Mouse (Mus musculus): ENCODE results near the gene Cmbl. TPM values are rescaled to one million over a fixed set of nuclear protein-coding genes. Genes with fewer than 3 reads are reported as not detected.

Cmbl gene
- 100 to 1,000 TPM in 1 of 2 experiments, 10 to 100 TPM in 1; 69.7 to 178 TPM for total RNA-seq (2021)
- long read RNA-seq, experiment 1, transcript Cmbl-201 (6 exons, 1,155 nt), result major isoform, 11 of 16 reads
- long read RNA-seq, experiment 1, partial matches to known transcripts, result 1 of 16 reads
- long read RNA-seq, experiment 1, other reads (novel, unspliced or antisense), result 2 of 16 reads
- long read RNA-seq, experiment 2, transcript Cmbl-204 (6 exons, 777 nt), result minor isoform, 38 of 266 reads
- long read RNA-seq, experiment 2, transcript Cmbl-201 (6 exons, 1,155 nt), result major isoform, 148 of 266 reads
- long read RNA-seq, experiment 2, partial matches to known transcripts, result 30 of 266 reads
- long read RNA-seq, experiment 2, other reads (novel, unspliced or antisense), result 50 of 266 reads

DNA sequence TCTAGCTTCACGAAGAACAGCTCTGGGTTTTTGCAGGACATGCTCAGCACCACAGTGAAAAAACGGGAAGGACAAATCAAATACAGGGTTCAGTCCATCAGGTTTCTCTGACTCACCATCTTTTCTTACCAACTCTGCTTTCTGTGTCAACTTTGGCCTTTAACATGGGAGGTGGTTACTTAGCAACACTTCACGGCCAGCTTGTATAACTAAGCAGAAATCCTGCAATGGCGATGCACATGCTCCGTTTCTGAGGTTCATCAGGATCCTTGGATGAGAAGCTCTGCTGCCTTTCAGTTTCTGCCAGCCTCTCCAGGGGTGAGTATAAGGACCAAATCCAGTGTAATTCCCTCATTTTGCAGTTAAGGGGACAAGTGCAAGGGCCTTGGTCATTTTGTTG, at the start of gene Cmbl:
TSS of gene Cmbl (plus strand) at position 206 of the 400 bp plus-strand sequence.
- no peak for DNase-seq (ENCODE audit: low spot score in 2 of 2)

DNA sequence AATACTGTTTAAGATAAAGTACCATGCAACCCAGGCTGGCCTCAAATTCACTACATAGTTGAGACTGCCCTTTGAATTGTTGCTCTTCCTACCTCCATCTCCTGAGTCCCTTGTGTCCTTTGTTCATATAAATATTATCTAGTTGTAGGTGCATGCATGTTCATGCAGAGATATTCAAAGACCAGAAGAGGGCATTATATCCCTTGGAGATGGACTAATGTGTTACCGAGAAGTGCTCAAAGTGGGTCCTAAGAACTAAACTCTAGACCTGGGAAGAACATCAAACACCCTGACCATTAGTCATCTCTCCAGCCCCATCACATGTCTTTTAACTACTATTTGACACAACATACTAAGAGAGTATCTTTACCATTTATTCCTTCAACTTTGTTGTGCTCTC, 48.0 kb upstream of the Cmbl start:
- no peak for DNase-seq (ENCODE audit: low spot score in 2 of 2)

DNA sequence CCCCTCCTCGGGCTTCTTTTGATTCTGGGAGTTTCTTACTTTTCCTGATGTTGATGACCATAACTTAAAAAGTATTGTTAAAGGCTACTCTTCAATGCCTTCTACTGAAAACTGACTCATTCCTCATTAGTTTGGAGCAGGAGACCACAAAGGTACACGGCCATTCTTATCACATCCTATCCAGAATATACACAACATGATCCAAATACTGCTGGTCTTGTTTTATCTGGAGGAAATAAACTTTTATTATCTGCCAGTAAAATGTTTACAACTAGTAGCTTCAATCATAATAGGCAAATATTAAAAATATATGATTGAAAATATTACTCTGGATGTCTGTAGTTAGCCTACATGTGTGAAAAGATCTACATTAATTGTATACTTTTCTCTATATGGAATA, 46.8 kb upstream of the Cmbl start:
- DNase-seq (ENCODE audit: low spot score in 2 of 2), result no peak

DNA sequence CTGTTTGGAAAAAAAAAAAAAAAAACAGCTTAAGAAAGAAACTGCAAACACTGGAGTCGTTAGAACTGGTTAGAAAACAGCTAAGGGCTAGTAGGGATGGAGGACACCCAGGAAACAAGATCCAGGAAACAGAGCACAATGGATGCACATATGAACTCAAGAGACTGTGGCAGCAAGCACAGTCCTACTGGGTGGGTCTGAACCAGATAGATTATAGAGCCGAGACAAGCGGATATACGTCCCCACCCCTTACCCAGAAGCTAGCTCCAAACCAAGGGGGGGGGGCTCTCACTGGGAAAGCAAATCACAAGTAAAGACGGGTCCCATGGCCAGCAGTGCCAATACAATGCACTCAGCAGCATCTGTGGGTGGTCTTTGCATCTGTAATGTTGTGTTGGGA, 46.2 kb upstream of the Cmbl start:
- no peak for DNase-seq (ENCODE audit: low spot score in 2 of 2)

DNA sequence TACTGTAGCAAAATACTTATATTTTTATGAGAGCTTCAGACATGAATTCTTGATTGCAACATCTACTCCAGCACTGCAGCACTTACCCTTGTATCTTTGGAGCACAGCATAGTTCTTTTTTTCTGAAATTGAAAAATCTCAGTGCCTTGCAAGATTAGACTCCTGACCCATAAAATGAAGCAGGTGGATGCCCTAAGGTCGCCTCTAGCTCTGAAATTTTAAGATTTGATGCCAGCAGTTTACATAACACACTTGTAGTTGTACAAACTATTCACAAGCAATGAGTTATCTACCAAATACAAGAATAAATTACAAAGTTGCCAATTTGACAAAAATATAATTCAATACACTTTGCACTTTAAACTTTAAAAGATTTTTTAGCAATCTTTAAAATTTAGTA, 38.7 kb upstream of the Cmbl start:
- DNase-seq (ENCODE audit: low spot score in 2 of 2), result no peak

DNA sequence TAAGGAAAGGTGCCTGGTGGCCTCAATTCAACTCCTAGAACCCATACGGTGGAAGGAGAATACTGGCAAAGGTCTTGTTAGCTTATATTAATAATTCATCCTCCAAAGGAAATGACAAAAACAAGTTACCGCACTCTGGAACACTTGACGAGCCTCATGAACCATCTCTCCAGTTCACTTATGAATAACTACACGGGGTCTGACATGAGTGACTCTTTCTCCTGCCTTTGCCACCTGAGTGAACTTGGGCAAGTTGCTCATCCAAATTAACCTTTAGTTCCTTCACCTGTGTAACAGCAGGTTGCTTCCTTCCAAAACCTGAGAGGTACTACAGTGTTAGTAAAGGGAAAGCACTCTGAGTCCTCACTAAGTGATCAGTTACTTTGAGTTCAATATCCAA, 36.7 kb upstream of the Cmbl start:
- DNase-seq (ENCODE audit: low spot score in 2 of 2), result no peak

DNA sequence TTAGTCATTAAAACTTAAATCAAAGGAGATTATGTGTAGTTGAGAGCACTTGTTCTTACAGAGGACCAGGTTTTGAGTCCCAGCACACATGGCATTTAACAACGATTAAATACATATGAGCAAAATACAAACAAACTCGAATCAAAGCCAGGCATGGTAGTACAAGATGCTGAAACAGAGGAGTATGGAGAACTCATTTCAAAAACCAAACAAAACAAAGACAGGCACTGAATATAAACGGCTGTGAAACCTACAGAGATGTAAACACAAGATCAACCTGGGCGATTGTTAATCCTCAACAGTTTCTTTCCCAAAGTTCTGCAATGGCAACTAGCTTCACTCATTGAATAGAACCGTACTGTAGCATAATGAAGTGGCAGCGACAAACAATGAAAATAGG, 36.1 kb upstream of the Cmbl start:
- no peak for DNase-seq (ENCODE audit: low spot score in 2 of 2)

DNA sequence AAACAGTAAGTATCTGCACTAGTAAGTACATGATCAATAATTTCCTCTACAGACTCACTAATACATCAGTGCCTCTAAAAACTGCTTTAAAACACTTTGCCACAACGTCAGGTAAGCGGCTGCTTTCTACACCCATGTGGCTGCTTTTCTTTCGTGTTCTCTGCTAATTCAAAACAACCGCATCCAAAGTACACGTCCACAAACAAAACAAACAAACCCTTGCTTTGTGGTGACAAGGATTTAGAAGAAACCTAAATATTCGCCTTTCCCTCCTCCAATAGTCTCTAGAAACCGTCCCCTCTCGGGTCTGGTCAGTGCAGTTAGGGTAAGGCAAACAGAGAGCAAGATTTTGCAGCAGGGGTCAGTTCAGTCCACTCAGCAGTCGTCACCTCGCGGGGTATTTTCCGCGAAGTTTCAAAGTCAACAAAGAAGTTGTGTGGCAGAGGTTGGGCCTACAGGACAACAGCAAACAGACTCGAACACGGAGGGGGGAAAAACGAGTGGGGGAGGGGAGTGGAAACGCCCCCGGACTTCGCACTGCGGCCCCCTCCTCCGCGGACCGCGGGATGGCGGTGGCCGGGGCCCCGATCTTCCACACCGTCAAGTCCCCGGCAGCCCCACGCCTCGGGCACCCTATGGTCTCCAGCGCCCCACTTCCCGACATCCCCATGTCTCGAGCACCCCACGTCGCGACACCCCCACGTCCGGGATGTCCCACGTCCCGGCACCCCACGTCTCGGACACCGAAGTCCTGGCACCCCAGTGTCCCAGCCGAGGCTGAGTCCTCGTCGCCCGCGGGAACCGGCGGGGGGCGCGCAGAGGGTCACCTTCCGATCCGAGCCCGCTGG, 35.2 kb upstream of the Cmbl start:
- peak; percentile 38 to 51 for DNase-seq (ENCODE audit: low spot score in 2 of 2)

DNA sequence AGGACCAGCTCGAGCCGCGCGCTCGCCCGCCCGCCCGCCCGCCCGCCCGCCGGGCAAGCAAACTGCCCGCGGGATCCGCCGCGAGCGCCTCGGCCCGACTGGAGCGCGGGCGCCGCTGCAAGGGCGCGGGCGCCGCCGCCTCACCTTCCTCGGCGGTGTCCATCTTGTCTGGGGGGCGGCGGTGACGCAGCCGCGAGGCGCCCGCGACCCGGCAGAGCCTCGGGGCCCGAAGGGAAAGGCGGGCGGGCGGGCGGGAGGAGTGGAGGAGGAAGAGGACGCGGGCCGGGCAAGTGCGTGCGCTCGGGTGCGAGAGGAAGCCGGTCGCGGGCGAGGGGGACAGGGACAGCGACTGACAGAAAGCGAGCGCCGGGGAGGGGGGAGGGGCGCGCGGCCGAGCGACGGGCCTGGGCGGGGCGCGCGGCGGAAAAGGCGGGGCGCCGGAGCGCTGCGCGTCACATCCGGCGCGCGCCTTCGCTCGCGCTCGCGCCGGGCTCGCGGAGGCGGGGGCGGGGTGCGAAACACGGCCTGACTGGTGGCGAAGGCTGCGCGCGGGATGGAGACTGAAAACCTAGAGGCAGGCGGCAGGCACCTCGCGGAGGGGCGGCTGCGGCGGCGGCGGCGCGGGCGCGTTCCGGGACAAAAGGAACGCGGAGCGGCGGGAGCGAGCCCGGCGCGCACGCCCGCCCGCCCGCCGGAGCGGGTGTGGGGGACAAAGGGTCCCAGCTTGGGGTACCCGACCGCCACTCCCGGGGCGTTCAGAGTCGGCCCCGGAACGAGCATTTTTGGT, 34.3 kb upstream of the Cmbl start, which contains the start of gene March6:
TSS of gene March6 (minus strand) at position 395 of the 787 bp plus-strand sequence.
- DNase-seq (ENCODE audit: low spot score in 2 of 2), result peak; percentile 90

DNA sequence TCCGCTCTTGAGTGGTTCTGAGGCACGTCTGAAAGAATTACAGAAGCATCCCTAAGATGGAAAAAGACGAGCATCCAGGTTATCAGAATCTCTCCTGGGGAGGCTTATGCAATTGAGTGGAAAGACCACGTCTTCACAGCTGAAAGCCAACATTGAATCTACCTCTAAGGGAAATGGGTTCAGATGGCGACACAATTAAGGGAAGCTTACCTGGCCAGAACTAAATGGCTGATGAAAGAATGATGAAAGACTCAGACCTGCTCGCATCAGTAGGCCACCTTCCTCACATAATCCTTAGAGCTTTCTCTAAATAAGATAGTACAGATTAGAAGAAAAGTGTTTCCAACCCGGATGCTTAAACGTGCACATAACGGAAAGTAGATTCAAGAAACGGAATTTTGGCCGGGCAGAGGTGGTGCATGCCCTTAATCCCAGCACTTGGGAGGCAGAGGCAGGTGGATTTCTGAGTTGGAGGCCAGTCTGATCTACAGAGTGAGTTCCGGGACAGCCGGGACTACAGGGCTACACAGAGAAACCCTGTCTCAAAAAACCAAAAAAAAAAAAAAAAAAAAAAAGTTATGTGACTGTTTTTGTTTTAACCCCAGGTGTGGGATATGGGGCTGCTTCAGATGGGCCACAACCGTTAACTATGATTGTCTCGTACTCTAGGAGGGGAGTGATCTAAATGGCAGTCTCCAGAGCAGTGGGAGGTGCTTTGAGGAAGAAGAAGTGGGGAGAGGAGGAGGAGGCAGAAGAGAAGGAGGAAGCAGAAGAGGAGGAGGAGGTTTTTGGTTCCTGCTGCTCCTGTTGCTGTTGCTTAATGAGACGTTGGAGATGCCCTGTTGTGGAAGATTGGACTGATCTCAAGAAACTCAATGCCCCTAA, 33.5 kb upstream of the Cmbl start:
- no peak for DNase-seq (ENCODE audit: low spot score in 2 of 2)

DNA sequence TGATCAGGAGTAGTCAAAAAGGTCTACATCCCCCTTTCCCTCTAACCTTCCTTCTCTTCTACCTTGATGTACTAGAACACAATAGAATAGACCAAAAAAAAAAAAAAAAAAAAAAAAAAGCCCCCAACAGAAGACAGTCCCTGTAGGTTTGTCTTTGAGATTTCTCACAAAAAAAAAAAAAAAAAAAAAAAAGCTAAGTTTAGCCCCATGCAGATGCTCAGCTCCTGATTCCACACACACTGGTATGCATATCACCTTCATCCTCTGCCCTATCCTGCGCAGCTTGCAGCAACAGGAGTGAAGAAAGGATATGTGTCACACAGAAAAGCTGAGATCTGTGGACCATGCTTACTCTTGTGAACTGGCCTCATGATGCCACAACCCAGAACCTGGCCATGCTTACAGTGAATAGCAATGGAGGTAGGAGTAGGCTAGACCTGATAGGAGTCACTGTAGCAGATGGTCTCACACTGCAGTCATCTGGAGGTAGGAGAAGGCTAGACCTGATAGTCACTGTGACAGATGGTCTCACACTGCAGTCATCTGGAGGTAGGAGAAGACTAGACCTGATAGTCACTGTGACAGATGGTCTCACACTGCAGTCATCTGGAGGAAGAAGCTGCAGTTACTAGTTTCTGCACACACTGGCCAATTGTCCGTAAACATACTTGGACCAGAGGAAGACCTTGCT, 32.7 kb upstream of the Cmbl start:
- no peak for DNase-seq (ENCODE audit: low spot score in 2 of 2)

DNA sequence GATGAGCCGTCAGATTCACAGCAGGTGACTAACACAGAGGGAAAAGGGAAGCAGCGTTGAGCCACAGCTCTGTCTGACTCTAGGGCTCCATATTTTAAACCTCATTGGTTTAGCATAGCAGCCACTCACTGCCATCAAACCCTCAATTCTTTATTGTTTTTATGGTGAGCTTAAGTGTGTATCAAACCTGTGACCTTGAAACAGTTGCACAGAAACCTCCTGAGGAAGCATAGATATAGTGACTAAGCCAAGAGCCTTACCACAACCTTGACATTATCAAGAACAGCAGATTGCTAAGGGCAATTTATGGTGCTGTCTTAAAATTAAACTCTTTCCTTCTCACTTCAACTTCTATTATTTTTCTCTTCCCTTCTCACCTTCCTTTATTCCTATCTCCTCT, 31.7 kb upstream of the Cmbl start:
- no peak for DNase-seq (ENCODE audit: low spot score in 2 of 2)

DNA sequence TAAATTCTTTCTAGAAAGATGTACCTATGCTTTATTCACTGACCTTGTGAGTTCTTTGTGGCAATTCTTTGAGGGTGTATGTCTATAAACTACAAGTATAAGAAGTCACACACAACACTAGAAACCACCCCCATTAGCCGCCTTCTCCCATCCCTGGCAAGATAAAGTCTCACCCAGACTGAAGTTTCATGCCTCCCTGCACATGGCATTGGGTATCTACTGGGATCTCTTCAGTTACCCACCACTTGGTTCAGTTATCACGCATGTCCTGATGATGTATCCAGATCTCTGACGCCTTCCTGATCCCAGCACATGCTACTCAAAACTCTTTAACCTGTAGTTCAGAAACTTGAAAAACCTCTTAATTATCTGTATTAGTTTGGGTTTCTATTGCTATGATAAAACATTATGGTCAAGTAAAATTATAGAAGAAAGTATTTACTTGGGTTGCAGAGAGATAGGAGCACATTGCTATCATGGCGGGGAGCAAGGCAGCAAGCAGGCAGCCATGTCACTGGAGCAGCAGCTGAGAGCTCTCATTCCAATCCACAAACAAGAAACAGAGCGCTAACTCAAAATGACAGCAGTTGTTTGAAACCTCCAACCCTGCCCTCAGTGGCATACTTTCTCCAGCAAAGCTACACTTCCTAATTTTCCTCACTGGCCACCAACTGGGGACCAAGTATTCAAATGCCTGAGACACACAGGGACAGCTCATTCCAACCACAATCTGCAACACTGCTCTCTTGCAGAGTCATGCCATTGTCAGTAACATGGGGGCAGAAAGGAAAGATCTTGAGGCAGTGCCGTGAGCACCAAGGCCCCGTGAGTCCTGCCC, 30.5 kb upstream of the Cmbl start:
- DNase-seq (ENCODE audit: low spot score in 2 of 2), result no peak

DNA sequence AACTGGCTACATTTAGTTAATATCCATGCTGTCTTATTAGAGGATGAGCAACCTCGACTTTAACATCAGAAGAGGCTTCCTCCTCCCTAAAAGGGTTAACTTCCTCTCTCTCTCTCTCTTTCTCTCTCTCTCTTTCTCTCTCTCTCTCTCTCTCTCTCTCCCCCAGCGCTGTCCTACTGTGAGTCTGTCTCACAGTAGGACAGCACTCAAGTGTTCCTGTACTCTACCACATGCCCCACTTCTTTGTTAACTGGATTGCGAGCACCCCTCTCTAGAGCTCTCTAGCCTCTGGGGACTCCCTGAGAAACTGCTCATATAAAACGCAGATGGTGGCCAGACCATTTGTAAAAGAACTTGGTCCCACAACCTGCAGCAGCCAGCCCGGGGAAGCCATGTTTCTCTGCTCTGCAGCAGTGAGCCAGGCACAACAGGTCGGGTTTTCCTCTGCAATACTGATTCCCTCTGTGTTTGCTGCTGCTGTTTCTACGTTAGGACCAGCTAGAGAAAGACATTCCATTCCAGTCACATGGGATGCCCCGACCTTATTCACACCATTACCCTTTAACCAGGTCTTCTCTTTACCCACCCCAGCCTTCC, 29.8 kb upstream of the Cmbl start:
- DNase-seq (ENCODE audit: low spot score in 2 of 2), result no peak

DNA sequence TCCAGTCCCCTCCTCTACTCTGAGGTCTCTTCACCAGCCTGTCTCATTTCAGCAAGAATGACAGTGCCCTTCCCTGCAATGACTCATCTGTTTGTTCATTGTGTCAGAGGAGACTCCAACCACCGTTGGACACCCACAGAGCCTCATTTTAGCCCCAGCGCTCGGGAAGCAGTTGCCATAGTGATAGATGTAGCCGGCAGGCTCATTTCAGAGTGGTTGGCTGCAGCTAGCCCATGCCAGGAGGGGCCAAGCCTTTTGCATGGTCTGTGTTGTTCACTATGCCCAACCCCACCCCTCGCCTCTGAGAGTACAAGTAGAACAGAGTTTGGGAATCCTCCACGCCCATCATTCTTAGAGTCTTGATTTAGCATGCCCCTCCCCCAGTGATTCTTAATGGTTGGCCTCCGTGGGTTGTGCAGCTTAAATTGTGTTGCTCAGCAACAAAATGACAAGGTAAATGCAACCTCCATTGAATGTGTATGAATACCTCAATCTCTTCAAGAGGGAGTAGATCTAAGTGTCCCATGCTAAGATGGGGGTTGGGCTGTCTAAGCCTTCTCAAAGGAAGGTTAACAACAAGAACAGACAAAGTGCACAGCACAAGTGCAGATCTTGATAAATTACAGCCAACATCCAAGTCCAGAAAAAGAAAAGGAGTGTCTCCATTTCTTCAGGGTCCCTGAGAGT, 29.0 kb upstream of the Cmbl start:
- DNase-seq (ENCODE audit: low spot score in 2 of 2), result peak; percentile 32 to 35

DNA sequence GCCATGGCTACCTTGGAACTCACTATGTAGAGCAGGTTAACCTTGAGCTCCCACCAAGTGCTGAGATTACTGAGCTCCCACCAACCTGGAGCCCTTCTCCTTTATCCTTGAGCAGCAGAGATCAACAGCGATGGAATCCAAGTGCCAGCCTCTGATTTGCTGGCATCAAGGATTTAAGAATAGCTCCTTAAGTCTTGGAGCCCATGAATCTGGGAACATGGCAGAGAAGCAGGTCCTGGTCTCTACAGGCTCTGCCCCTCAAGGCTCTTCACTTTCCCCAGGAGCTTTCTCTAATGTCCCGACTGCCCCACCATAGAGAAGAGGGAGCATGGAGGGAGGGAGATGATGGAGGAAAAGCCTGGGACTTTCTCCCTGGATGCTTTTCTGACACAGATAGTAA, 27.5 kb upstream of the Cmbl start:
- no peak for DNase-seq (ENCODE audit: low spot score in 2 of 2)

DNA sequence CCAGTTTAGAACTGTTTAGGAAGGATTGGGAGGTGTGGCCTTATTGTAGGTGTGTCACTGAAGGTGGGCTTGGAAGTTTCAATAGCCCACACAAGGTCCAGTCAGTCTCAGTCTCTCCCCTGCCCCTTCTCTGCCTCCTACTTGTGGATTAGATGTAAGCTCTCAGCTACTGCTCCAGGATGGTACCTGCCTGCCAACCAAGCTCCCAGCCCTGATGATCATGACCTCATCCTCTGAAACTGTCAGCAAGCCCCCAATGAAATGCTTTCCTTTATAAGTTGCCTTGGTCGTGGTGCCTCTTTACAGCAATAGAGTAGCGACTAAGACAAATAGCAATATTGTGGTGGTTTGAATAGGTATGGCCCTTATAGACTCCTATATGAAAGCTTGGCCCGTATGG, 26.8 kb upstream of the Cmbl start:
- DNase-seq (ENCODE audit: low spot score in 2 of 2), result no peak
